Mouse (Mus musculus) mammary gland, adult 2 months (tissue): ENCODE results near the gene Slc25a31. TPM values are rescaled to one million over a fixed set of nuclear protein-coding genes. Genes with fewer than 3 reads are reported as not detected.

ENCODE experiments used
- polyA plus RNA-seq: library from polyadenylated mRNA; depleted of rRNA; stranded (reverse); fragments of >200 nt; gene quantifications from 2 replicates; pipeline ENCODE4 v1.2.3, GENCODE M21; 2012; ENCODE audit warnings: low replicate concordance; rRNA removed

Gene Slc25a31
- 0.07 and 0.09 TPM in 2 replicates for polyA plus RNA-seq

GRCm38 (mm10) chr3:40708655-40709054 lies at the start of gene Slc25a31:
Gene Slc25a31 (plus strand): TSS chr3:40708855.

GRCm38 (mm10) chr3:40744024-40744835 lies 35.6 kb downstream of the Slc25a31 start, which contains the start of gene Hspa4l:
Gene Hspa4l (plus strand): TSS chr3:40744495.

Other genes with a start within 250 kb of the Slc25a31 start
- 1.4 TPM in 2 replicates for gene Intu, start 177.6 kb upstream of the Slc25a31 start, polyA plus RNA-seq
- 3.4 and 14.3 TPM in 2 replicates for gene Hspa4l, start 35.6 kb downstream of the Slc25a31 start, polyA plus RNA-seq
- 1.9 and 2.1 TPM in 2 replicates for gene Plk4, start 91.2 kb downstream of the Slc25a31 start, polyA plus RNA-seq
- gene Mfsd8, start 138.0 kb downstream of the Slc25a31 start, polyA plus RNA-seq, result 3.9 and 13.7 TPM in 2 replicates
- gene Abhd18, start 138.1 kb downstream of the Slc25a31 start, polyA plus RNA-seq, result 3.4 and 6.8 TPM in 2 replicates
- not detected in 2 replicates for gene 1700034I23Rik, start 193.7 kb downstream of the Slc25a31 start, polyA plus RNA-seq
- gene Larp1b, start 241.0 kb downstream of the Slc25a31 start, polyA plus RNA-seq, result 6.3 and 16.0 TPM in 2 replicates